Mouse (Mus musculus): ENCODE data around the gene Tubb3.

DNA sequence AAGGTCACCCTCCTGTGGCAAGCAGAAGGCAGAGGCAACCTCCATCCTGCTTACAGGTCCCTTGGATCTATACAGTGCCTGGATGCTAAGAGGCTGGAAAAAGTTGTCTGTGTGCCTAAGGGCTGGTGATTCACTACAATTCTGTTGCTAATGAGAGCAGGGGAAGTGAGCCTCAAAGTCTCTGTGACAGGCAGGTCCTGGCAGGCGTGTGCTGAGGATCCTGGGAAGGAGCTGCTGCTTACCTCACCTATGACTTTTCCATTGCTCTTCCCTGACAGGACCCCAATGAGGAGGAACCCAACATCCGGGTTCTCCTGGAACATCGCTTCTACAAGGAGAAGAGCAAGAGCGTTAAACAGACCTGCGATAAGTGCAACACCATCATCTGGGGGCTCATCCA is 42.7 kb downstream of the Tubb3 start:
- TF ChIP-seq CTCF (IDR thresholded peaks at IDR 0.05; ENCODE audit: low read depth) (no peak), EP300 (optimal IDR thresholded peaks at IDR 0.05) (no peak)
